Mouse (Mus musculus) fat pad, adult 2 months (tissue): ENCODE measurements around the gene 2610318N02Rik.
"Not testable (repeated sequence)": the region's sequence is repeated elsewhere in the genome, so short reads cannot be mapped to it uniquely, and the experiment has no call there.

Source experiments
- DNase-seq: peaks from one replicate; pipeline ENCODE4 v3.0.0-alpha.2; 2011; ENCODE audit warnings: low read depth, low spot score; ENCODE audit errors: extremely low read depth

2610318N02Rik gene

DNA sequence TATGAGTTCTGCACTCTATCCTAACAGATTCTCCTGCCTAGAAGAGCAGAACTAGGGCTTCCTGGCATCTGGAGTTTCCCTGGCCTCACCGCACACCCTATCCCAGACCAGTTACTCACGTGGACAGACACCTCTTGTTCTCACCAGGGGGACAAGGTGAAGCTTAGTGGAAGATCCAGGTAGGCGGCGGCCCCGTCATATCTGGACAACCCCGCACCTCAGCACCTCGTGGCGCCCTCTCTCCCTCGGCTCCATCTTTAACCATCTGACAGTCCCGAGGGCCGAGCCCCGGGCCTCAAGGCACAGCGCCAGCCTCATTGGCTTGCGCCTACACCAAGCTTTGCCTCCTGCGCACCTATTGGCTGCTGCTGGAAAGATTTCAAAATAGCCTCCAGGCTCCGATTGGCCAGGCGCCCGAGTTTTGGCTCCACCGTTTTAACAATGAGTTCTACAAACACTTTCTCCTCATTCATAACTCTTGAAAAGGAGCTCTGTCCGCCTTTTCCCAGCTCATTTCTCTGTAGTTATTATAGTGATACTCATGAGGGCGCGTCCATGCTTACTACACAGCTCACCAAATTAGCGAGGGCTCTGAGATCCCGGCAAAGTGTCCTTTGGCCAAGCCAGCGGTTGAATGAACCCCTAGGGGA, at the start of gene 2610318N02Rik:
Gene 2610318N02Rik, minus strand, starts transcription at position 297 of the 650 bp plus-strand sequence.
- no peak for DNase-seq

DNA sequence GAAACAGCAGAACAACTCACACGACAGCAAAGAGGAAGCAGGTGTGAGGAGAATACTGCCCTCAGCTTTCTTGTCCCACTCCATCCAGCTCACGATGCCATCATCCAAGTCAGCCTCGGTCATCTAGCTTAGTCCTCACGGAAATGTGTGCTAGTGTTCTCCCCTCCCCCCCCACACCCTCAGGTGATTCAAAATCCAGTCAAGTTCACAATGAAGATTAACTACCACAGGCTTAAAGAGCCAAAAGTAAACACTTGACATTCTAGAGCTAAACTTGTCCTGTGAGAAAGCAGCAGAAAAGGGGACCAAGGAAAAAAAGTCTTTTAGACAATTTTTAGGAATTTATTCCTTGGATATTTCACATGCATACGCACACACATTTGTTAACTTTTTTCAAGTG, 43.1 kb upstream of the 2610318N02Rik start:
- no peak for DNase-seq

DNA sequence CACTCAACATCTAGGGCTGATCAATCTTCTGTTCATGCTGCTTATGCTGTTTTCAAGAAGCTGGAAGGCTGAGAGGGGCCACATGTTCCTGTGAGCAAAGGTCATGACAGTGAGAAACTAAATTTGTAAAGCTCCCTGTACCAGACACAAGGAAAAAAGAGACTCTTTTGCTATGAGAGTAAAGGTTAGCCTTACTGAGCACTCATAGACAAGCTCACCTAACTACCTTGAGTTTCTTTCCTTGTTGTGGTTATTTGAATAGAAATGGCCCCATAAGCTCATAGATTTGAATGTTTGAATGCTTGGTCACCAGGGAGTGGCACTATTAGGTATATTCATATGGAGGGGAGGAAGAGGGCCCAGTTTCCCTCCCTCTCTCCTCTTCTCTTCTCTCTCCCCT, 42.2 kb upstream of the 2610318N02Rik start:
- DNase-seq, result no peak

DNA sequence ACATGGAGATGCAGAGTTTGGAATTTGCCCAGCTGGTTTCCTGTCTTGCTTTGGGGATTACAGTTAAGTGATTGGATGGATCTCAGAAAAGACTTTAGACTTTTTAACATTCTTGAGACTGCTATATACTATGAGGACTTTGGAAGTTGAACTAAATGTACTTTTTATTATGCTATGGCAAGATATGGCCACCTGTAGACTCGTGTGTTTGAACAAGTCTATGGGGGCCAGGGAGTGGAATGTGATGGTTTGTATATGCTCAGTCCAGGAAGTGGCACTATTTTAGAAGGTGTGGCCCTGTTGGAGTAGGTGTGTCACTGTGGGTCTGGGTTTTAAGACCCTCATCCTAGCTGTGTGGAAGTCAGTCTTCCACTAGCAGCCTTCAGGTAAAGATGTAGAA, 40.5 kb upstream of the 2610318N02Rik start:
- DNase-seq, result not testable (repeated sequence)

DNA sequence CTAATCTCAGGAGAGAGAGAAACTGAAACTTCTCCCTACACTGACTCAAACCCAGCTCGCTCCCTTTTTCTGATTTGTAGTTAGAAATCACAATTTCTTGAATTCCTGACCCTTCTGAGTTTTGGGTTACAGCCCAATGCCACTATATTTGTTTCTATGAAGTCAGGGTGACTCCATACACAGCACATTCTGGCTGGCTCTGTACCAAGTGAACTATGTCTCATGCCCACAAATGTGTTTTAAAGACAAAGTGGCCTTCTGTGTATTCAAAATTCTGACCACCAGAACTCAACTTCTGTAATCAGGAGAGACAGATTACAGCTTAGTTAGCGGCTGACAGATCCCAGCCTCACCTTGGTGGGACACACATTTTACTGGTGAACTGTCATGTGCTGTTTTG, 29.4 kb upstream of the 2610318N02Rik start:
- no peak for DNase-seq

DNA sequence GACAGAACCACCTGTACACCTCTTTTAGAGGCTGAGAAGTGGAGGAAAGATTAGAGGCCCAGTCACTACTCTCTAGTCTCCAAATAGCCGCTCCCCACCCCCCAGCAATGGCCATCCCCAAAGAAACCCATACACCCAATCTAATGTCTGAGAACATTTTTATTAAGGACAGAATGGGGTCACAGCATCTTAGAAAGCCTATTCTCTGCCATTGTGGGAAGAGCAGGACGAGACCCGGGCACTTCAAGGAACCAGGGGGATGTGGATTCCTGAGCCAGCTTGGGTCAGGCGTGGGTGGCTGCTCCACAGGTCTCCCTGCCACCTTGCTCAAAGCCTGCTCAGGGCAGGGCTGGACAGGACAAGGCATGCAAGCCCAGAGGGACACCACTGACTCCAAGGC, 26.9 kb upstream of the 2610318N02Rik start:
- no peak for DNase-seq

DNA sequence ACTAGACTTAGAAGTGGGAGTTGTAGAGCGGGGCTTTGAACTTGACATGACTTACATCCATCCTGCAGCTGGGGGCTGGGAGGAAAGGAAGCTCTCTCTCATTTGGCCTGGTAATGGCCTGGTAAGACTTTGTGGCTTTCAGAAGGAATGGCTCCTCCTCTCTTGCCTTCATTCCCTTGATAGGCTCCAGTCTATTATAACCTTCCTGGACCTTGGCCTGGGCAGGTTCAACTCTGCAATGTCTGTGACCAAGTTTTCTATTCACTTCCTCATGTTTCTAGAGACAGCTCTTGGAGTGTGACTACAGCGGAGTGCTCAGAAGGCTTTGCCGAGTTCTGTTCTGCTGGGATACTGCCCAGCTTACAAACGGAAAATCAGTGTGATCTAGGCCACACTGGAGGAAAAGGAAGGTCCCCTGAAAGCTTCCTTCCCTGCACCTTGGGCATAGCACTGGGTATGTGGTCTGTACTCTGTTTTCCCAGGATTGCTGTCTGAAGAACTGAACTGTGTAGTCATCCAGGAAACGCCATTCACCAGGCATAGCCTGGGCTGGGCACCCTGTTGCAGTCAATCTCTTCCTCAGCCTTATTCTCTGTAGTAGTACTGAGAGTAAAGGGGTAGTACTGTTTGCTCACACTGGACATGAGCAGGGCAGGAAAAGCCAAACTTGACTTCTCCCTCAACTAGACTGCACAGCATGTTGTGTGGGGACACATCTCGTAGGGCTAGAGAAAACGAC, 25.7 kb upstream of the 2610318N02Rik start:
- no peak for DNase-seq

GRCm38 (mm10) chr16:17148084-17148483, 23.1 kb upstream of the 2610318N02Rik start:
- no peak for DNase-seq

- no peak for DNase-seq
Measured at GRCm38 (mm10) chr16:17147391-17147929, 22.5 kb upstream of the 2610318N02Rik start.

- no peak for DNase-seq
Measured at GRCm38 (mm10) chr16:17146772-17147235, 21.8 kb upstream of the 2610318N02Rik start, which contains the start of gene Ccdc116. Gene Ccdc116, minus strand, starts transcription at chr16:17147229.

- DNase-seq, result no peak
Measured at GRCm38 (mm10) chr16:17144339-17144738, 19.4 kb upstream of the 2610318N02Rik start, which contains the start of gene Ydjc. Gene Ydjc, plus strand, starts transcription at chr16:17144621.

GRCm38 (mm10) chr16:17137355-17137754, 12.4 kb upstream of the 2610318N02Rik start:
- DNase-seq, result no peak

GRCm38 (mm10) chr16:17132906-17133200, 7.9 kb upstream of the 2610318N02Rik start:
- DNase-seq, result no peak

GRCm38 (mm10) chr16:17132089-17132905, 7.3 kb upstream of the 2610318N02Rik start, which contains the start of gene Sdf2l1:
Gene Sdf2l1, minus strand, starts transcription at chr16:17132383.
- no peak for DNase-seq

DNA sequence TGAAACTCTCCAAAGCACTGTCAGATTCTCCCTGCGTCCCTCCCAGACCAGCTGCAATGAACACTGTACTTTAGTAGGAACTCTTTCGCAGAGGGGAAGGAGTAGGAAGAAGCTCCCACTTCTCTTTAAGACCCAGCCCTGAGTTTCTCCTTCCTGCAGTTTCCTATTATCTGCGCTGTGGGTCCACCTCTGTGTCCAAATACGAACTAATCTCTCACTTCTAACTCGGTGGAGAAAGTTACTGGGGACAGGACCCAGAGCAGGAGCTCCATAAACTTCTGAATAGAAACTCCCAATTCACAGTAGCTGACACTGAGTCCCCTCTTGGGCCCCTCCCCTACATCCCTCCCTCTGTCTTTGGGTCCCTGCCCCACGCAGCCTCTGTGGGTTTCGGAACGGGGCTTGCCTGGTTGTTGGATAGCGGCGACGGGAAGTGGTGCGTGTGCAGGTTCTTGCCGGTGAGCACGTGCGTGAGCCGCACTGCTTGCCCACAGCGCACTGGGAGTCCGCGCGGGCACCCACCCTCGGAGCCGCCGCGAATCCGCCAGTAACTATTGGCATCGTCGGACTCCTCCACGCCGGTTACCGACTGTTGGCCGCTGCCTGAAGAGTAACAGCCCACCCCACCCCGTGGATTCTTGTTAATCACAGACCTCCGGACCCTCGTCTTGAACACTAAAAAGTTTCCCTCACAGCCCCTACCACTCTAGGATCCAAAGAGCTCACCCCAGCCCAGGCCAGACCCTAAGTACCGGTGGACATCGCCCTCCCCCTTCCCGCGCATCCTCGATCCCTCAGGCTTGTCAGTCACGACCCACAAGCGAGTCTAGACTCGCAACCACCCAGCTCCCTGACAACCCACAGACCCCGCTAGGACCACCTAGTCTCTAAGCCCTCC, 6.5 kb upstream of the 2610318N02Rik start:
- no peak for DNase-seq

- no peak for DNase-seq
Measured at GRCm38 (mm10) chr16:17127292-17127691, 2.3 kb upstream of the 2610318N02Rik start.

DNA sequence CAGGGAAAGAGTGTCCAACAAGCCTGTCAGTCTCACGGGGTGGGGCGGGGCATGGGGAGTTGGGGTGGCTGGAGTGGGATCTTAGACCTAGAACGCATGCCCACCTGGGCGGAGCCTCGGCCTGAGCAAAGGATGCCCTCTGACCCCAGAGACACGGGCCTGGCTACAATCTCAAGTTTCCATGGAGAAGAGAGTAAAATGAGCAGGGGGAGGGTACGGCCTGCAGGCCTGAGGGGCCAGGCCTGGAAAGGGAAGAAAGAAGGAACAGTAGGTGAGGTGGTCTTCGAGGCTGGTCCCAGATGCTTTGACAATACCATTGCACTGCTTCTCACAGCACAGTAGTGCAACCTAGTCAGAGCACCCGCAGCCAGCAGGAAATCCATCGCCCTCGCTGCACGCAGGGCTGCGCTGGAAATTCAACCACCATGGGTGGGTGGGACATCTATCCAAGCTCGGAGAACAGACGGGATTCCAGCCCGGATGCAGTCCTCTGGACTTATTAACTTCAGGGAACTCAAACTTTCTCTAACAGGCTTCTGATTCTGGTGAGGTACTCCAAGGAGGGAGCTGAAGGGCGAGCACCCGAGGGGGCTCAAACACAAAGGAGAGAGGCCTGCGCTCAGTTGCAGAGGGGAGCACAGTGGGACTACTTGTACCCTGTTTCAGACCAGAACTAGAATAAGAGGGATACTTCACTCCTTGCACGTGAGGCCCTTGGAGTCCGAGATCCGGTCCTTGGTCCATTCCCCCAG, 672 bp downstream of the 2610318N02Rik start:
- no peak for DNase-seq

DNA sequence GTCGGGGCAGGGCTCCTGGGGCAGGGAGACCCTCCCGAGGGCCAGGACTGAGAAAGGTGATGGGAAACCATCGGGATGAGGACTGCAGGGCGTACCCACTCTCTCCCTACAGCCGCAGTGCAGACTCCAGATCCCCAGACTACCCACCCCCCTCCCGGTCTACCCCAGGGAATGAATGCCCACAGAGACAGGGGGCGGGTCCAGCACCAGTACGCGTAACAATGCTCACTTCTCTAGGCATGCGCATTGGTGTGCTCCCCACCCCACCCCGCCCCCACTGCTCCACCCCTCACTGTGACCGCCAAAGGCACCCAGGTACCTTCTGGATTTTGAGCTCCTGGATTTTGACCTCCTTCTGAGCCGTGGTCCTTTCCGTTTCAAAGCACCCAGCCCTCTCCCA, 3.4 kb downstream of the 2610318N02Rik start:
- no peak for DNase-seq

DNA sequence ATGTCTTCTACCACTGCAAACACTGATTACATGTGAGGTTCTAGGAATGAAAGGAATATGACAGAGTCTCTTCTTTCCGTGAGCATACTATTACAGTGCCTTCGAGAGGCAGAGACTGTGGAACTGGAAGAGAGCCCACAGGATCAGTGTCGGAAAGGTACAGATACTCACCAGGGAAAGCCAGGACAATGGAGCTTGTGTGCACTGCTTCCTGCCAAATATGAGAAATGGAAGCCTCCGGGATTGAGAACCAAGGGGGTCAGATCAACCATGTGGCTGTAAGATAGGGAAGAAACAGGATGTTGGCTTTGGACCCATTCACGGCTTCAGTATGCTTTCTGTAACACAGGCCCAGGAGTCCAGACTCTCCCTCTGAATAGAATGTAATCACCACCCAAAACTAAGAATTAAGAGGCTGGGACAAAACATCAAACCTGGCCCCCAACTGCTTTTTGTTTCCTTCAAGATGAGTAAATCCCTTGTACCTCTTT, 7.6 kb downstream of the 2610318N02Rik start:
- DNase-seq, result no peak
